Mouse (Mus musculus) adrenal gland, postnatal 10 days (tissue): Measurements from ENCODE around the gene 4921501E09Rik. TPM values are rescaled to one million over a fixed set of nuclear protein-coding genes. Genes with fewer than 3 reads are reported as not detected.

Experiments
- DNase-seq: peaks from one replicate; pipeline ENCODE4 v3.0.0; 2021; ENCODE audit warnings: mixed read lengths
- long read RNA-seq, 2 experiments: library from polyadenylated mRNA; stranded (forward); transcript quantifications; one replicate each; pipeline ENCODE4 v2.0.0; 2021
- total RNA-seq, 2 experiments: library from RNA; stranded (reverse); gene quantifications; 2 replicates each; pipeline ENCODE4 v1.2.3; 2021

4921501E09Rik gene
- total RNA-seq, result not detected
- long read RNA-seq, experiment 1, result 0 reads
- long read RNA-seq, experiment 2, result 0 reads

- DNase-seq, result no peak
Measured at GRCm38 (mm10) chr17:33067958-33068357, at the start of gene 4921501E09Rik. TSS of gene 4921501E09Rik (minus strand) at chr17:33068058.

- no peak for DNase-seq
Measured at GRCm38 (mm10) chr17:33097396-33097795, 29.5 kb upstream of the 4921501E09Rik start.

GRCm38 (mm10) chr17:33092391-33093193 lies 24.7 kb upstream of the 4921501E09Rik start:
- peak; percentile 89 for DNase-seq

GRCm38 (mm10) chr17:33091630-33092029 lies 23.8 kb upstream of the 4921501E09Rik start:
- DNase-seq, result no peak

- peak; percentile 96 for DNase-seq
Measured at GRCm38 (mm10) chr17:33089220-33089949, 21.5 kb upstream of the 4921501E09Rik start, which contains the start of gene Zfp563. TSS of gene Zfp563 (plus strand) at chr17:33089310.

GRCm38 (mm10) chr17:33063001-33063400 lies 4.9 kb downstream of the 4921501E09Rik start:
- DNase-seq, result no peak

- DNase-seq, result no peak
Measured at GRCm38 (mm10) chr17:33058791-33059190, 9.1 kb downstream of the 4921501E09Rik start.

GRCm38 (mm10) chr17:33032900-33033891 lies 34.7 kb downstream of the 4921501E09Rik start, which contains the start of gene Zfp763:
TSS of gene Zfp763 (minus strand) at chr17:33033402.
- DNase-seq, result peak; percentile 85

GRCm38 (mm10) chr17:33032376-33032775 lies 35.5 kb downstream of the 4921501E09Rik start:
- DNase-seq, result no peak

- peak; percentile 14 for DNase-seq
Measured at GRCm38 (mm10) chr17:33020434-33020833, 47.4 kb downstream of the 4921501E09Rik start.

Other genes starting within 250 kb of the 4921501E09Rik start
- gene Zfp799, start 237.8 kb downstream of the 4921501E09Rik start, total RNA-seq, result 10 to 100 TPM in 1 of 2 experiments, 1 to 10 TPM in 1; 9.6 to 15.4 TPM
- 1 to 10 TPM; 7.3 to 9.2 TPM for gene Zfp870, start 176.4 kb downstream of the 4921501E09Rik start, total RNA-seq
- 1 to 10 TPM; 2.0 to 2.1 TPM for gene Cyp4f14, start 150.7 kb downstream of the 4921501E09Rik start, total RNA-seq
- 10 to 100 TPM; 41.5 to 56.3 TPM for gene Cyp4f13, start 120.7 kb downstream of the 4921501E09Rik start, total RNA-seq
- gene Zfp472, start 102.2 kb downstream of the 4921501E09Rik start, total RNA-seq, result 1 to 10 TPM; 4.4 TPM
- gene Zfp952, start 74.9 kb downstream of the 4921501E09Rik start, total RNA-seq, result 1 to 10 TPM; 7.6 to 9.9 TPM
- gene Zfp763, start 34.7 kb downstream of the 4921501E09Rik start, total RNA-seq, result 1 to 10 TPM; 5.9 to 8.7 TPM
- 10 to 100 TPM in 1 of 2 experiments, 1 to 10 TPM in 1; 6.3 to 11.1 TPM for gene Zfp563, start 21.3 kb upstream of the 4921501E09Rik start, total RNA-seq
- gene Morc2b, start 71.6 kb upstream of the 4921501E09Rik start, total RNA-seq, result under 1 TPM in 1 of 2 experiments, not detected in 1; 0.15 TPM
- gene Olfr55, start 100.4 kb upstream of the 4921501E09Rik start, total RNA-seq, result not detected
- not detected for gene Olfr239, start 123.2 kb upstream of the 4921501E09Rik start, total RNA-seq
- gene Olfr1564, start 153.6 kb upstream of the 4921501E09Rik start, total RNA-seq, result under 1 TPM in 1 of 2 experiments, not detected in 1; 0.06 TPM
- gene Zfp955a, start 187.1 kb upstream of the 4921501E09Rik start, total RNA-seq, result 10 to 100 TPM in 1 of 2 experiments, 1 to 10 TPM in 1; 6.0 to 11.6 TPM
- under 1 TPM in 1 of 2 experiments, not detected in 1; 0.03 TPM for gene Olfr63, start 196.6 kb upstream of the 4921501E09Rik start, total RNA-seq
- 10 to 100 TPM in 1 of 2 experiments, 1 to 10 TPM in 1; 8.9 to 15.2 TPM for gene Zfp955b, start 221.5 kb upstream of the 4921501E09Rik start, total RNA-seq